Mouse (Mus musculus): ENCODE measurements around the gene Nolc1.

The Nolc1 gene

GRCm38 (mm10) chr19:46075616-46076607, at the start of gene Nolc1:
TSS of gene Nolc1 (plus strand) at chr19:46075863.
- DNase-seq: peak; percentile 98

DNA sequence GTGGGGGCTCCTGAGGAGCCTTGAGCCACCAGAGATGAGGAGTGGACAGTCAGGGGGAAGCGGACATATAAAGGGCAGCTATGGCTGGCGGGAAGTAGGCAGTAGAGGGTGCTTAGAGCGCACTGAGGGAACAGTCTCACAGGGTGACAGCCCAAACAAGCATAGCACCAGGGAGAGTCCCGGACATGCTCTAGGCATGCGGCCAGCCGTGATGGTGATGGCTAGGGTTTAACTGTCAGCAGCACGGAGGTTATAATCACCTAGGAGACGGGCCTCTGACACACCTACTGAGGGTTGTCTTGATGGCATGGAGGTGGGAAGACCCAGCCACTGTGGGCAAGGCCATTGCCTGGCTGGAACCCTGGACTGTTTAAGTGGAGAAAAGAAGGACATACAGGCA, 49.1 kb upstream of the Nolc1 start:
- no peak for DNase-seq

GRCm38 (mm10) chr19:46028747-46029320, 46.8 kb upstream of the Nolc1 start:
- no peak for DNase-seq

DNA sequence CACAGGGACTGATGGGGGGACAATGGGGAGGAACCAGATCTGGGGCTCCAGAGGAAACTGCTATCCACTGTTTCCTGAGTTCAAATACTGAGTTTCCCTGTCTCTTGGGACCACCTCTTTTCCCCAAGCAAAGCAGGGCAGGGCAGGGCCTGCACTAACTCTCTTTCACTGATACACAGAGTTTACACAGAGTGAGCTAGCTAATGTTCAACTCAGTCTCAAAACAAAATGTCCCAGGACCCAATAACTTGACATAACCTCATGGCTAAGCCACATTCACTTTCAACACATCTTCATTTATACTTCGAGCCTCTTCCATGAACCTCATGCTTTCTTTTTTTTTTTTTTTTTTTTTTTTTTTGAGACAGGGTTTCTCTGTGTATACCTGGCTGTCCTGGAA, 46.0 kb upstream of the Nolc1 start:
- DNase-seq: no peak

GRCm38 (mm10) chr19:46030196-46030983, 45.3 kb upstream of the Nolc1 start:
- no peak for DNase-seq

GRCm38 (mm10) chr19:46031689-46032432, 43.8 kb upstream of the Nolc1 start:
- DNase-seq: no peak

- DNase-seq: no peak
Observed at GRCm38 (mm10) chr19:46032731-46033510, 42.7 kb upstream of the Nolc1 start.

DNA sequence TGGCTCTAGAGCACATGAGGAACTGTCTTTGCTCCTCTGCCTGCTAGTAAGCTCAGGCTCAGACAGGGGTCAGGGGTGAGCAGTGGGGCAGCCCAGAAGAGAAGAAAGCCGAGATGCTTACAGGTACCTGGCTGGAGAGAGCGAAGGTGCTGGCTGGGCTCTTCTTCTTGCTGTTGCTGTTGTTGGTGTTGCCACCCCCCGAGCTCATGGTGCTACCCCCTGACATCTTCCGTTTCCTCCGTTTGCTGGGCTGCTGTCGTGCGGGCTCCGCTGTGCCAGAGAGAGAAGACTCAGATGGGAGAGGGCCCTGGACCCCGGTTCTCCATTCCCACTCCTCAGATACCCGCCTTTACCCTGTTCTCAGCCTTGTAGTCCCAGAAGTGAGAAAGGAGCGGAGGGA, 41.8 kb upstream of the Nolc1 start:
- no peak for DNase-seq

- DNase-seq: no peak
Observed at GRCm38 (mm10) chr19:46035971-46036370, 39.7 kb upstream of the Nolc1 start.

DNA sequence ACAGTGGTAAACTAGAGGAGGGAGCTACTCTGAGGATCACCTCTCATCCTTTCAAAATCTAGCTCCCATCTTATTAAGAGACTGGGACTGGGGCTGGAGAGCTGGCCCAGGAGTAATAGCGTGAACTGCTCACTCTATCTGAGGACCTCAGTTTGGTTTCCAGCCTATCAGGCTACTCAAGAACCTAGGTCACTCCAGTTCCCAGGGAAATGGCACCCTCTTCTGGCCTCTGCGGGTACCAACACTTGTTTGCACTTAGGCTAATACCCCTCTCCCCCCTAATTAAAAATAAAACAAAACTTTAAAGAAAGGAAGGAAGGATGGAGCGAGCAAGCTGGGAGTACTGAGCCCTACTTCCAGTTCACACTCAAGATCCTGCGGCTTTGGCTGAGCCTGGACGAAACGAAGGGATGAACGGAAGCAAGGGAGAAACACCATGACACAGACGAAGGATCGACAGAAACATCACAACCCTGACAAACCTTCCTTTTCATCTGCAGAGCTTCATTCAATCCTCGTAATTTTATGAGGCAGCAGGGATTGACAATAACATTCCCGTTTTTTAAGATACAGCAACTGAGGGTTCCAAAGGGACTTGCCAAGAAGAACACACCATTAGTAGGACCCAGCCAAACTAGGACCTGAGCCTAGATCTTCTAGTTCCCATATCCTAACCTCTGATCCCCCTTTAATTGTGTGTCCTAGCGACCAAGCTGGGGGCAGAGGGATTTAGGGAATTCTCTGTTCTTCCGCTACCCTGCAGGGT, 39.0 kb upstream of the Nolc1 start:
- no peak for DNase-seq

- DNase-seq: no peak
Observed at GRCm38 (mm10) chr19:46037243-46037924, 38.3 kb upstream of the Nolc1 start.

DNA sequence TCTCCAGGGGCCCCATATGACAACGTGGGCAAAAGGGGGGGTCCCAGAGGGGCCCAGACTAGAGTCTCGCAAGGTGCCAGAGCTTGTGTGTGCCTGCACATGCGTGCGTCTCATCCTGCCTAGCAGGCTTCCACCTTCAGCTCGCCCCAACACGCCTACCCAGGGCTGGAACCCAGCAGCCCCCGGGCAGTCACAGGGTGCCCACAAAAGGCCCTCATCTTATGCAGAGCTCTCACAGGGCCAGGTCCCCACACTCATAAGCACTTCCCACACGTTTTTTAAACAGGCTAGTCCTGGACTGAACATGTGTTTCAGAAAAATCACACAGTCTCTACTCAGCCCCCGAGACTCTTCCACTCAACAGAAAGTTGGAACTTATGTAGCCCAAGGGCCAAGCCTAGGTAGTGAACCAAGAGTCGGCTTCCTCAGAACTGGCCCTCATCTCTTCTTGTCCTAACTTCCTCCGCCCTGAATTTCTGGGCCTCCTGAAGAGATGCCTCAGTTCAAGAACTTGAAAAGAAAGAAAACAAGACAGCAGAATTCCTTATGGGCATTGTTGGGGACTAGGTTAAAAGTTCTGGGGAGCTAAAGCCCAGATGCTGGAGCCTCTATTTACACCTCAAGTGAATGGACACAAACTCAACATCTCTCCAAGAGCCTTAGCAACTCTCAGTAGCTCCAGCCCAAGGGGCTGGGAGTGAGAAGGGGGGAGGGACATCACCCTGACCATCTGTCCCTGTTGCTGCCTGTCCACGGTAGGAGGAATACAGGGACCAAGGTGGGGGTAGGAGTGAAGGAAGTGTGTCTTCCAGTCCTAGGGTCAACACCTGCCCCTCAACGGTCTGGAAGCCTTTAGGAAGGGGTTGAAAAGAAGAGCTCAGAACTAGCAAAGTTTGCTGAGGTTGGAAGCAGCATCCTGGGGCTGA, 37.5 kb upstream of the Nolc1 start:
- peak; percentile 41 for DNase-seq

- peak; percentile 47 for DNase-seq
Observed at GRCm38 (mm10) chr19:46038851-46039260, 36.8 kb upstream of the Nolc1 start.

DNA sequence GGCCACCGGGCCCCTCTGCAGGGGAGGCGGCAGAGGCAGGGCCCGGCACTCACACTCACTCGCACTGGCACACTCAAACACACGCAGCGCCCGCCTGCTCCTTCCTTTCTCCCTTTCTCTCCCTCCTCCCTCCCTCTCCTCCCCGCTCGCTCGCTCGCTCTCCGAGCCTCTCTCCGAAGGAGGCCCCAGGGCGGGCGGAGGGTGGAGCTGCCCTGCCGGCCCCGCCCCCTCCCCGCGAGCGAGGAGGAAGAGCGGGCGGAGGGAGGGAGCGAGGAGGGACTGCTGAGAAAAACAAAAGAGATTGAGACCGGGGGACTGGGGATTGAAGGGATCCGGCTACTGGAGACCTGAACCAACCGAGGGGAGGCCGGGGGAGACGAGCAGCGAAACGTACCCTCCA, 36.2 kb upstream of the Nolc1 start:
- DNase-seq: peak; percentile 82

DNA sequence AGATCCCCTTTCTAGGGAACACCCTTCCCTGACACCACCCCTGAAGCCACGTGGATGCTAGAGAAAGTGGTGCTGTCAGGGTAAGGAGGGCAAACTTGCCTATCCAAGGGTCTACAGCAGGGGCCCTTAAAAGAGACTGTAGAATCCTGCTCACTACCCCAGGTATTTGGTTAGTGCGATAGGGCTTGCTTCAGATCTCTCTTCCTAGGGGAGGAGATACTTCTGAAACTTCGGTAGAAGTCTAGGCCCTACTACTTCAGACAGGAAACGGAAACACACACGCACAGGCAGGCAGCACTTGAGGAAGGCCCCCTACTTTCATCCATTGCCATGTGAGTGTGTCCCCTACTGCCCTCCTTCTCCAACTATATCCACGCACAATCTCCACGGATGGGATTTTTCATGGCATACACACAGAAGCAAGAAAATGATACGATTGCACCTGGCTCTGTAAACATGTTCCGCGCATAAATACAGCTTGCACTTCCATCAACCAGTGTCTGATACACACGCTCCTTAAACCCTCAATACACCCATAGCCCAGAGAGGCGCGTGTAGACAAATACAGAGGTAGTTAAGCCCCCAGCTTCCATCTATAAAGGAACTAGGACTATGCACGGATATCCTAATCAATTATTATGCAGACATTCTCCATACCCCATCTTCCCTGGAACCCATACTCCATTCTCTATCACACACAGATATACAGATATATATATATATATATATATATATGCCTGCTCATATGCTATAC, 35.3 kb upstream of the Nolc1 start:
- no peak for DNase-seq

GRCm38 (mm10) chr19:46041299-46041932, 34.2 kb upstream of the Nolc1 start:
- no peak for DNase-seq

DNA sequence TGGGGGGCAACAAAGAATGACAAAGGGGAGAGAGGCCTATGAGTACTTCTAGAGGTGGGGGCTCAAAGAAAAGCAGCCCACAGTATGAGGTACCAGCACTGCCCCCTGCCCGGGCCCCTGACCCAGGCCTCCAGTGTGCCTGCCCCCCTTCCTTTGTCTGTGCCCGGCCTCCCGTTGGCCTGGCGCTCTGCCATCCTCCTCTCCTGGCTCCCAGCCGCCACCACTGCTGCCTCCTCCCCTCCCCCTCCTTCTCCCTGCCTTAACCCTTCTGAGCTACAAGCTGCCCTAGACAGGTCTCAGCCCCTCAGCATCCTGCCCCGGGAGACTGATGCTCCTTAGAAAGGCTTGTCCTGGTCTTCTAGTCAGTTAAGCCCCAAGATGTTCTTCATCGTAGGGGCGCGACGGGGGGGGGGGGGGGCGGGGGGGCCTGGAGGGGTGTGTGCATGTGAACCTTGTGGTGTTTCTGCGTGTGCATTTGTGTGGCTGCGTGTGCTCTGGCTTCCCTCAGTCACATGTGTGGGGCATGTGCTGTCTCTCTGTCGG, 33.7 kb upstream of the Nolc1 start:
- DNase-seq: peak; percentile 82
